Mouse (Mus musculus) stomach, embryonic 16.5 days (tissue): ENCODE data around the gene Zdhhc16. TPM values are rescaled to one million over a fixed set of nuclear protein-coding genes. Genes with fewer than 3 reads are reported as not detected.

ENCODE experiments used
- ATAC-seq: fragments of 200-750 bp; cut with Nextera tagmentation; 2 replicates; pipeline ENCODE4 v1.8.0; 2017; ENCODE audit warnings: moderate number of reproducible peaks, moderate TSS enrichment; ENCODE audit not compliant: insufficient read depth, low FRiP score
- H3K27ac ChIP-seq: fragments of 300-500 bp; sonication (generic); 2 replicates; pipeline ENCODE4 v1.5.1; 2014; ENCODE audit warnings: low read length
- H3K27me3 ChIP-seq: fragments of 300-500 bp; sonication (generic); 2 replicates; pipeline ENCODE4 v1.6.1; 2014; ENCODE audit warnings: low read length, control low read depth, mixed read lengths; ENCODE audit not compliant: control insufficient read depth, insufficient read depth
- H3K36me3 ChIP-seq: fragments of 300-500 bp; sonication (generic); 2 replicates; pipeline ENCODE4 v1.6.1; 2014; ENCODE audit warnings: low read length; ENCODE audit not compliant: control insufficient read depth, insufficient read depth
- H3K4me1 ChIP-seq: fragments of 300-500 bp; sonication (generic); 2 replicates; pipeline ENCODE4 v1.6.1; 2014; ENCODE audit warnings: low read length, control low read depth, mixed read lengths; ENCODE audit not compliant: control insufficient read depth, insufficient read depth
- H3K4me2 ChIP-seq: fragments of 300-500 bp; sonication (generic); 2 replicates; pipeline ENCODE4 v1.6.1; 2014; ENCODE audit warnings: low read depth, low read length, mixed read lengths
- H3K4me3 ChIP-seq: fragments of 300-500 bp; sonication (generic); replicated peaks from 2 replicates; pipeline ENCODE4 v1.5.1; 2014; ENCODE audit warnings: mild to moderate bottlenecking, low read length
- H3K9ac ChIP-seq: fragments of 300-500 bp; sonication (generic); 2 replicates; pipeline ENCODE4 v1.6.1; 2014; ENCODE audit warnings: low read length
- H3K9me3 ChIP-seq: fragments of 300-500 bp; sonication (generic); replicated peaks from 2 replicates; pipeline ENCODE4 v1.6.1; 2016; ENCODE audit warnings: low read length, control low read depth; ENCODE audit not compliant: control insufficient read depth
- WGBS: fragments of 180-500 bp; shearing (Covaris S2); extraction: QIAGEN DNeasy Blood & Tissue Kit; methylation state at CpG from one replicate; pipeline ENCODE4 v1.1.7; 2014; 5-methylcytosine and 5-hydroxymethylcytosine counted together
- polyA plus RNA-seq: library from polyadenylated mRNA; unstranded; fragments of >200 nt; fragmentation: Nextera tagmentation; extraction: Ambion mirVana; gene quantifications from 2 replicates; pipeline ENCODE4 v1.2.1, GENCODE M21; 2015

Gene Zdhhc16
- polyA plus RNA-seq, 1 experiment from 2014 or later = 76.2 TPM

GRCm38 (mm10) chr19:41901696-41902095 is 31.6 kb upstream of the Zdhhc16 start:
- no peak overlapping the region for H3K4me2 ChIP-seq
- 33% methylated on average over 2 of the region's 2 CpGs for WGBS
- H3K4me3 ChIP-seq = no peak overlapping the region
- no peak overlapping the region for H3K9ac ChIP-seq
- no peaks in the 10 kb centered on the region for H3K36me3 ChIP-seq
- no peak overlapping the region for H3K27ac ChIP-seq
- H3K4me1 ChIP-seq = peaks cover under 1% of the 10 kb centered on the region; the same call in 1 of the 2 replicates
- ATAC-seq = no peak
- H3K9me3 ChIP-seq = no peaks in the 10 kb centered on the region
- H3K27me3 ChIP-seq = no peaks in the 10 kb centered on the region

GRCm38 (mm10) chr19:41902848-41903593 is 30.3 kb upstream of the Zdhhc16 start:
- Histone ChIP-seq H3K27ac (no peak overlapping the region), H3K27me3 (no peaks in the 10 kb centered on the region), H3K4me3 (no peak overlapping the region), H3K4me2 (no peak overlapping the region), H3K9me3 (no peaks in the 10 kb centered on the region), H3K4me1 (peaks cover 14% of the 10 kb centered on the region), H3K9ac (no peak overlapping the region), H3K36me3 (no peaks in the 10 kb centered on the region)
- 77% methylated on average over 10 of the region's 10 CpGs for WGBS
- ATAC-seq = no peak

- ATAC-seq = no peak
Measured at GRCm38 (mm10) chr19:41905246-41905645, 28.0 kb upstream of the Zdhhc16 start.

GRCm38 (mm10) chr19:41906311-41907078 is 26.8 kb upstream of the Zdhhc16 start:
- 41% methylated on average over 6 of the region's 6 CpGs for WGBS
- H3K36me3 ChIP-seq = no peaks in the 10 kb centered on the region
- H3K4me1 ChIP-seq = peaks cover 14% of the 10 kb centered on the region
- peak; percentile 32; the same call in 1 of the 2 replicates for ATAC-seq
- H3K27me3 ChIP-seq = no peaks in the 10 kb centered on the region
- no peak overlapping the region for H3K4me3 ChIP-seq
- peak overlapping the region; percentile 85 for H3K27ac ChIP-seq
- H3K9ac ChIP-seq = no peak overlapping the region
- no peaks in the 10 kb centered on the region for H3K9me3 ChIP-seq
- H3K4me2 ChIP-seq = peak overlapping the region; percentile 6; the same call in 1 of the 2 replicates

More at GRCm38 (mm10) chr19:41905246-41905645, 28.0 kb upstream of the Zdhhc16 start:
- no peaks in the 10 kb centered on the region for H3K9me3 ChIP-seq
- H3K36me3 ChIP-seq = no peaks in the 10 kb centered on the region
- H3K9ac ChIP-seq = no peak overlapping the region
- WGBS = 90% methylated on average over 2 of the region's 2 CpGs
- no peak overlapping the region for H3K4me2 ChIP-seq
- H3K27ac ChIP-seq = no peak overlapping the region
- H3K4me1 ChIP-seq = peaks cover 14% of the 10 kb centered on the region
- no peak overlapping the region for H3K4me3 ChIP-seq
- H3K27me3 ChIP-seq = no peaks in the 10 kb centered on the region

- no peaks in the 10 kb centered on the region for H3K9me3 ChIP-seq
- WGBS = 28% methylated on average over 8 of the region's 8 CpGs
- no peak for ATAC-seq
- peaks cover 14% of the 10 kb centered on the region for H3K4me1 ChIP-seq
- H3K4me3 ChIP-seq = no peak overlapping the region
- H3K27me3 ChIP-seq = no peaks in the 10 kb centered on the region
- peak overlapping the region; percentile 85 for H3K27ac ChIP-seq
- no peaks in the 10 kb centered on the region for H3K36me3 ChIP-seq
- H3K9ac ChIP-seq = no peak overlapping the region
- peak overlapping the region; percentile 6; the same call in 1 of the 2 replicates for H3K4me2 ChIP-seq
Measured at GRCm38 (mm10) chr19:41907079-41907760, 26.1 kb upstream of the Zdhhc16 start.

GRCm38 (mm10) chr19:41908736-41909135 is 24.5 kb upstream of the Zdhhc16 start:
- no peak overlapping the region for H3K4me2 ChIP-seq
- H3K4me1 ChIP-seq = peaks cover 23% of the 10 kb centered on the region
- no peak overlapping the region for H3K4me3 ChIP-seq
- no peak overlapping the region for H3K9ac ChIP-seq
- no peaks in the 10 kb centered on the region for H3K9me3 ChIP-seq
- no peak overlapping the region for H3K27ac ChIP-seq
- no peaks in the 10 kb centered on the region for H3K27me3 ChIP-seq
- ATAC-seq = no peak
- 86% methylated on average over 3 of the region's 3 CpGs for WGBS
- H3K36me3 ChIP-seq = no peaks in the 10 kb centered on the region

- no peaks in the 10 kb centered on the region for H3K27me3 ChIP-seq
- H3K4me2 ChIP-seq = no peak overlapping the region
- H3K4me1 ChIP-seq = peaks cover 32% of the 10 kb centered on the region
- H3K9ac ChIP-seq = no peak overlapping the region
- H3K9me3 ChIP-seq = no peaks in the 10 kb centered on the region
- H3K4me3 ChIP-seq = no peak overlapping the region
- 0 out of 2 replicates have a peak overlapping the region, but pooled peaks have one; percentile 96 for H3K27ac ChIP-seq
- H3K36me3 ChIP-seq = no peaks in the 10 kb centered on the region
- no peak for ATAC-seq
- WGBS = 80% methylated on average over 2 of the region's 2 CpGs
Measured at GRCm38 (mm10) chr19:41910396-41910795, 22.9 kb upstream of the Zdhhc16 start.

- peak; percentile 96 for ATAC-seq
- H3K27me3 ChIP-seq = no peaks in the 10 kb centered on the region
- peak within 1 kb of the TSS; percentile 96 for H3K27ac ChIP-seq
- peaks cover 32% of the 10 kb centered on the region for H3K4me1 ChIP-seq
- H3K36me3 ChIP-seq = peaks cover 9% of the 10 kb centered on the region; the same call in 1 of the 2 replicates
- H3K4me2 ChIP-seq = peak within 1 kb of the TSS; percentile 82
- 5% methylated on average over 54 of the region's 54 CpGs for WGBS
- H3K9me3 ChIP-seq = no peaks in the 10 kb centered on the region
- H3K9ac ChIP-seq = peak within 1 kb of the TSS; percentile 100
- peak within 1 kb of the TSS; percentile 100 for H3K4me3 ChIP-seq
Measured at GRCm38 (mm10) chr19:41911178-41912073, 21.9 kb upstream of the Zdhhc16 start, which contains the start of gene Pgam1. Pgam1 (plus strand) TSS chr19:41911923.
